Mouse (Mus musculus) lung, postnatal 36 days (tissue): ENCODE results near the gene Ddx10.
"Not testable (repeated sequence)": the region's sequence is repeated elsewhere in the genome, so short reads cannot be mapped to it uniquely, and the experiment has no call there.

Experiments
- DNase-seq: peaks from one replicate; pipeline ENCODE4 v3.0.0; 2022; ENCODE audit warnings: mixed read lengths

The Ddx10 gene

DNA sequence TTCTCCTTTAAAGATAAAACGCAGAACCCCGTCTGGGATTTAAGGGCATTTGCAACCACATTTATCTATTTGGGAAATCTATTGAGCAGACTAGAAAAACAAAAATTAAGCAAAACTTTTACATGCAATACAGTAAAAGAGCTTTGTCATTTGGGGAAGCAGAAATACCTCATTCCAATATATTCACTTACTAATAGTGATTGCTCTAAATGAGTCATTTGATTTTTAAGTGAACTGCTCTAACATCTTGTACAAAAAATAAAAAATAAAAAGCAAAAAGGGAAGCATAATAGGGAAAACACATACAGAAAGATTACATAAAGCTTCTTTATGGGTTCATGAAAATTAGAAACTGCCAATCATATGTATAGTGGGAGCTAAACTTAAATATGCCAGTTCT is 104.3 kb downstream of the Ddx10 start:
- no peak for DNase-seq

DNA sequence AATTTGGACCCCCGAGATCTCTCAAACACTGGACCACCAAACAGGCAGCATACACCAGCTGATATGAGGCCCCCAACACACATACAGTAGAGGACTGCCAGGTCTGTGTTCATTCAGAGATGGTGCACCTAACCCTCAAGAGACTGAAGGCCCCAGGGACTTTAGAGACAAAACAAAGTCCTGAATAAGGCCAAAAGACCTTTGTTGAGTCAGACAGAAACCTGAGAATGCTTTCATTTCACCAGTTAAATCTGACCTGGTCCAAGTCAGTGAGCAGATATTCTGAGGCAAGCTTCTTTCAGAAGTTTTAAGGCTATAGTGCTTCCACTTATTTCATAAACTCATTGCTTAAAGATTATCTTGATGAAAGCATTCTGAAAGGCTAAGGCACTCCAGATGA is 105.4 kb downstream of the Ddx10 start:
- DNase-seq = not testable (repeated sequence)

DNA sequence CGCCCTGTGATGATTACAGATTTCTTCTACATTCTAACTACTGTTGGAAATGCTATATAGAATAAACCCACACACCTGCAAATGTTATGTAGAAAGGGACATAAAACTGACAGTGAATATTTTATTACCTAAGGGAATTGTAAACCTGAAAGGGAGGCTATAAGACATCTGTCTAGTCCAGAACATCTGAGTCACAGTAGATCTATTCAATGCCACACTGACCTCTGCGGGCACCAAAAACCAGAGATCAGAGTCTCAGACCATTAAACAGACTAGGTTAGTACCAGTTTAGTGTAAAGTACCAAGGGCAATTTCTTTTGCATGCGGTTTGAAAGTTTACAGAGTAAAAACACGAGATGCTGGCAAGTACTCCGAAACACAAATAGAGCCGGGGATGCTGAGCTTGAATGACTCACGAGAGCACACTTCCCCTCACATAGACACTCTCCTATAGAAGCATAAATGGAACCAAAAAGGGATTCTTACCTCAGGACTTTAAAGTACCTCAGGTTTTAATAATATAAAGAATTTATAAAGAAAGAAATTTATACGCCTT is 107.2 kb downstream of the Ddx10 start:
- DNase-seq = no peak

DNA sequence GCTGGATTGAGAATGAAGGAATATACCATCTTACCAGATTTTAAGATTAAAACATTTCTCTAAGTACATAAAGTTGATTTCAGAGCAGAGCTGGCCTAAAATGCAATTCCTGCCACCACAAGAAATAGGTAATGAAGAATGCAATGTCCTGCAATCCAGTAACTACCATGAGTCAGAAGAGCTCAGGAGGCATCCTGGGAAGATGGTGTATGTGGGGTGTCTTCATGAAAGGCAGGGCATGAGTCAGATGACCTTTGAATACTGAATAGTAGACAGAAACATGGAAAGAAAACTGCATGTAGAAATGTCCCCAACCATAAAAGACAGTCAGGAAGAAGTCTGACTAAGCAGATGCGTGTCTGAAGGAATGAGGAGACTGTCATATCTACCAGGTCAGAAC is 115.0 kb downstream of the Ddx10 start:
- no peak for DNase-seq

DNA sequence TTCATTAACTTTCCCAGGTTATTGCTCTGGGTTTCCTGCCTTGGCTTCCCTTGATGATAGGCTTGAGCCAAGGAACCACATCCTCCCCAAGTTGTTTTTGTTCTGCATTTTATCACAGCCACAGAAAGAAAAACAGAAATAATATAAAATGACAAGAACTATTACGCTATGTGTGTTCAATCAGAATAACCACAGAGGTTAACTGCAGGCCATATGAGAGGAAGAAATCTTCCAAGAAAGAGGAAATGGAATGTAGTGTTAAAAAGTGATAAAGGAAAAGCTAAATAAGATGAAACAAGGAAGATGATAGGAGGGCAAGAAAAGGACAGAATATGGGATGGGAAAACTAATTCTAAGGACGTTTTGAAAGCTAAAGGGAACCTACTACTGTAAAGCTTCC is 117.4 kb downstream of the Ddx10 start:
- DNase-seq = no peak

DNA sequence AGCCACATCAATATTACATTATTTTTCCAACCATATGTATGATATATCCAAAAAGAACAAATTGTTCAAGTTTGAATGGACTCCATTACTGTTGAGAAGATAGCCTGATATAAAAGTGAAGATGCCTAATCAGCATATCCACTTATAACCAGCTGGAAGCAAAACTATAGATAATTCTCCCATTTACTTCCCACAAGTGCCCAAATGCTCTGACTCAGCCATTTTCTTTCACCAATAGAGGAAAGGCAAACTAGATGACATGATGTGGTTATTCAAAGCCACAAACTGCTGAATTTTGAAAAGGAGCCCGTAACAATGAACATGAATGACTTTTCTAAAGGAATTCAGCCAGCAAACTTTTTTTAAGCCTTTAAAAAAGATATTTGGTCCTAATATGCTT is 146.8 kb downstream of the Ddx10 start:
- DNase-seq = no peak

DNA sequence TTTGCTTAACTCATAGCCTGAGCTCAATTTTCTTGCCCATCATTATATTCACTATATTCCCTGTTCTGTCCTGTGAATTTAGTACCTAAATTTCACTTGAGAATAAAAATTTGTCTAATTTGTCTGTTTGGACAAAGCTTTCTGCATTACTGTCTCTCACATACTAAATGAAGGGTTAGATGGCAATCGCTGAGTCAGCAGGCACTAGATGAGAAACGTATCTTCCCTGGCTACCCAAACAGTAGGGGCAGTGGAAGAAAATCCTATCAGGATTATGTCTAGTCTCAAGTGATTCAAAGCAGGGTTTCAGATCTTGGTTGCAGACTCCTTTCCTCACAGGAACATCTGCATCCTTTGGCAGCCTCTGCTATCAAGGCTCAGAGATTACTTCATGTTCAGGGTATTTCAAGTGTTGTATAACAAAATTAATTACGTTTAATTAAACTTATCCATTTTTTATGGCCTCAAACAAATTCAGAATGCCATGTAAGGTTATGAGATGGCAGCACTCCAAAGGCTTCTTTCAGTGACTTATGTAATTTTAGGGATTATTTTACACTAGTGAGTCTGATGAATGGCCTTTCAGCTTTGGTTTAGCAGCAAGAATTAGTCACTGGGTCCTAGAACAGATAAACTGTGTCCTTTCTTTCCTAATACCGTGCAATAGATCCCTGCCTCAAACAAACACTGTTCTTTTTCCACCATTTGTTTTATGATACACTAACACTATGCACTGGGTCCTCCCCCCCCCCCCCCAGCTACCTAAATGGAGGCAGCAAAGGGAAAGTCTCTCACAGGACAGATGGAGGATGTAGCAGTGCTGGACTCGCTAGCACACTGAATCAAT is 152.3 kb downstream of the Ddx10 start:
- DNase-seq = peak; percentile 20

DNA sequence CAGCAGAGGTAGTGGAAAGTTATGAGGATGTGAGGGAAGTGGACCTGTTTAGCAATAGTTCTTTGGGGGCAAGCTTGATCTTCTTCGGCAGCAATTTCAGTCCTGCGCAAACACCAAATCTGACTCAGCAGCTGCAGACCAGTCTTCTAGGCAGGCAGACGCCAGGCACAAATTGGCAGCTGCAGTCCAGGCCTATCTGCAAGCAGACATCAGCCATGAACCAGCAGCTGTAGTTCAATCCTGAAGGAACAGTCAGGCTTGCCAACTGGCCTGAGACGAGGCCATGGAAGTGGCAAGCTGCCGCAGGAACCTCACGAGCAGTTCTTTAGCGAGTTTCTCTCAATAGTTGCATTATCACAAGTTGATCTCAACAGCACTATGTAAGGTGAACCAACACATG is 153.3 kb downstream of the Ddx10 start:
- DNase-seq = peak; percentile 22

DNA sequence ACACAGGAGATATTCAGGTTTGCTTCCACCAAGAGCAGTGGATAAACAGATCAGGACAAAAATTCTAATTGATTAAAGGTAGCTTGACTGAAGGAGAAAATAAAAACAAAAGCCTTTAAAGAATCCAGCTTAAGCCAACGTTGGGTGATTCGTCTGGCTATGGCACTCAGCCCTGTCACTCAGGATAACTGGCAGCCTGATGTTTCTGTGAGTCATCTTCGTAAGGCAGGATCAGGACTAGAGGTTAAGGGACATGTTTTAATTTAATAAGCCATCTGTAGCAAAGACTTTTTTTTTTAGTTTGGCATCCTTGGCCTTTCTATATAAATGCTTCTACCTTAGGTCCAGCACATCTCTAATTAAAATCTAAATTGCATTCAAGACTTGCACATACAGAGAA is 170.2 kb downstream of the Ddx10 start:
- no peak for DNase-seq

DNA sequence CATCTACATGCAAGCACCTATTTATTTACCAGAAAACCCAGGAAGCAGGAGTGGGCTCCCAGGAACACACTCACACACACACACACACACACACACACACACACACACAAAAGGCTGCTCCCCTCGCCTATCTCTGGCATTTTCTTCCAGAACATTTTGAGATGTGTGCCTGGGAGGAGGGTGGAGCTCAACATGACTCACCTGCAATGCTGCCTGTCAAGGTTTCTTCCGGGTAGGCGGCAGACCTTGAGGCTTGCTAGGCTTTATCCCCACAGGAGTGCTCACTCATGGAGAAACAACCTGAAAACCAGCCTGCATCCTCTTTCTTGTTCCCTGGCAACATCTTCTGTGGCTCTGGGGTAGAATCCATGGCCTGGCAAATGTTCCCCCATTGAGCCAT is 171.9 kb downstream of the Ddx10 start:
- no peak for DNase-seq

DNA sequence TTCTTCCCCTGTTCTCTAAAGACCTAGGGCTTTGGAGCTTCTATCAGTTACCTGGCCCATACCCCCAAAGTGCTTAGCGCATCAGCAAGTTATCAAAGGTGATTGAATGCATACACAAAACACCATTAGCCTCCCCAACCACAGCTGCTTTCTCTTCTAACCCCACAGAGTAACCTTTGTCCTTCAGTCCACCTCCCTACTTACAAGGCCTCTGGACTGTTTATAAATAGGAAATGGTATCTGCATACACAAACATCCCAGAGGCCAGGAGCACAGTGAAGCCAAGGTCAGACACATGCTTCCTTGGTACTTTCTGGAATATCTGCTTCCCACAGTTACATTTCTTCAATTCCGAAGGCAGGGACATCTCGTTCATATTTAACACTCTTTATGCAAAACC is 173.4 kb downstream of the Ddx10 start:
- DNase-seq = no peak

DNA sequence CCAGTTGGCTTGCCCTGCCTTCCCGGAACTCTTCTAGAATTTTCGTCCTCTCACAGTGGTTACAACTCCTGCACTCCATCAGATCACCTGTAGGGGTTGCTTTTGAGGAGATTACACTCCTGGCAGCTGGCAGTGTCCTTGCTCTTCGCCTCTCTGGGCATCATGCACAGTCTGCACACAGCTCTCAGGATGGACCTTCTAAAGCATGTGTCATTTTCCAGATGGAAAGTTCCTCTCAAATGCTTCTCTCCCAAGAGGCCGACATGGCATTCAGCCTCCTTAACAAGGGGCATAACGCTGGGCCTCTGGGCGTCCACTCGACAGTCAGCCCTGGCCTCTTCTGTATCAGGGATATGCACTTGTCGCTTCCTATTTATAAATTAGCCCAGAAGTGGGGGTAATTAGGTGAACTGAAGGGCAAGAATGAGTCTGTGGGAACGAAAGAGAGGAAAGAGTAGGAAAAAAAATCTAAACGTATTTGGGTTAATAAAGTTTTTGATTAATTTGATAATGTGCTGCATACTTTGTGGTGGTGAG is 174.2 kb downstream of the Ddx10 start:
- no peak for DNase-seq

DNA sequence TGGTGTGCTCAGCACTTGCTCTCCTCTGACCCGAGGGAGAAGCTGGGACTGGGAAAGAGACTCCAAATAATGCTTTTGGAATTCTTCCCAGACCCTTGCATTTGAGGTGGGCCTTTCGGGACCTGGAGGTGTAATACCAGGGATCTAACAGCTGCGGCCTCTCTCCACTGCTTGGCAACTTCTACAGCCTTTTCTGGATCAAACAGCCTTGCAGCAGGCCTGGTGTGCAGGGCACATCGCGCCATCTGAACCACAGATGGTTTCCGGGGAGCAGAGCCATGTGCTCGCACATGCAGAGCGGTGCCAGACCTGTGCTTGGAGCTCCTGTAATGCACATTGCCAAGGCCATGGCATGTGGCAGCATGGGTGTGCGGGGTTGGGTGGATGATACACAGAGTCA is 175.8 kb downstream of the Ddx10 start:
- DNase-seq = no peak

DNA sequence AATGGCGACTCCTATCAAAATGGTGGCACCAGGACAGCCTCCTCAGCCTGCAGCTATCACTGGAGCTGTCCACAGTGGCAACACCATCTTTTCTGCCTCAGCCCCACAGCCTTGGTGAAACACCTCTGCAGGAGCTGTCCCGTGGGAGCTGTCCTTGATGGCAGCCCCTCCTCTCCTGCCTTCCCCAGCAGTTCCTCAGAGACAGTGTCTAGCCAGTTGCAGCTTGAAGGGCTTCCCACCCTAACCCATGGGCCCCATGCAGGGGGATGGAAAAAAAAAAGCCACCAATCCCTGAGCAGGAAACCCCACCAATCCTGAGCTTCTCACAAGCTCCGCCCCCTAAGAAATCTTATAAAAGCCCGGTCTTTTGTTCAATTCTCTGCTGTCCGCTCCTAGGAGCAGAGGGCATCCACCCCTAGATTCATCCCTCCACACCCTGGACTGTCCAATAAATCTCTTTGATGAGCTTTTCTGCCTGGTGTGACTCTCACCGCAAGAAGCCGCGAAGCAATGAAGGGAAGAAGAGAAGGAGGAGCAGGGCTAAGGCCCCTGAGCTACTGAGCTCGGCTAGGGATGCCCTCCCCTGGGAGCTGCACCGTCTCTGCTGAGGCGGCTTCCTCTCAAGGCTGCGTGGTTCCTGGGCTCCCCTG is 176.9 kb downstream of the Ddx10 start:
- no peak for DNase-seq

DNA sequence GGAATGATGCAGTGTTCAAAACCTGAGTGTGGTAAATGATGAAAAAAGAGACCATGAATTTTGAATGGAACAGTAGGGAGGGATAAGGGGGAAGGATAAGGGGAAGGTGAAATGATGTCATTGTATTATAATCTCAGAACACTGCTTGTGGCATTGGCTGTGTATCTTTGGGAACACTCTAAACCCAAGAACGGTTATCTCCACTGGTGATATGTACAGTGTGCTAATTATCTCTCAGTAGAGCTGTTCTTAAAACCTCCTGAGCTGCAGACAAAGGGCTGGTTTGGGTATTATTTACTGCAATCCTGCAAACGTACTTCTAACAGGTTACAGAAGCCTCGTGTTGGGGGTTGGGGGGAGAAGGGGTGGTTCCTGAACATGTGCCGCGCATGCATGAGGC is 179.7 kb downstream of the Ddx10 start:
- DNase-seq = no peak

DNA sequence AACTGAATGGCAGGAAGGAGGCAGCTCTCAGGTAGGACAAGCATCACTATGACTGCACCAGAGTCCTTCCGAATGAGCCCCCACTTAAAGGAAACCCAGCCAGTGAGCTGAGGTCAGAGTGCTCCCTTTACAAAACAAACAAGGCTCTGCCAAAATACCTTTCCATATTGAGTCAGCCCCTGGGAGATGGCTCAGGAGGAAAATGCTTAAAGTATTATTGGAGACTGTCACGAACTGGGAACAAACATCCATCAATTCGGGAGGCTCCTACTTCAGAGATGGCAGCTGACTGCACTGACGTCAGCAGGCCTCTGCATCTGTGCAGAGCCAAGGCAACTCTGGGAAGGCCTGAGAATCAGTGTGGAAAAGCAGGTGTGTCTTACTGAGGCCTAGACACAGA is 181.4 kb downstream of the Ddx10 start:
- no peak for DNase-seq

DNA sequence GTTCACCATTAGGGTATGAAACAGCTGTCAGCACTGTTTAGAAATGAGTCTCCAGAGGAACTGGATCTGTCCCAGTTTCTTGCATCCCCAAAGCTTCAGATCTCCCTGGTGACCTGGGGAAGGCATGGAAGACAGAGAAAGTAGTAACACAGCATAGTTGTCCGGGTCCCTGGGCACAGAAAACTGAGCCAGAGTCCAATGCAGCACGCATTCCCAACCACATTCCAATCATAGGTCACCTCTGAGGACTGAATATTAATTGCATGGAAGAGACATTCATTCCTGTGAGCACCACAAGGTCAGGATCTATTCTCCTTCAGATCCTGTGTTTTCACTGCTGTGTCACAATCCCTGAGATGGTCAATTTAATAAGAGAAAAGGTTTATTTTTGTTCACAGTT is 182.8 kb downstream of the Ddx10 start:
- DNase-seq = no peak

DNA sequence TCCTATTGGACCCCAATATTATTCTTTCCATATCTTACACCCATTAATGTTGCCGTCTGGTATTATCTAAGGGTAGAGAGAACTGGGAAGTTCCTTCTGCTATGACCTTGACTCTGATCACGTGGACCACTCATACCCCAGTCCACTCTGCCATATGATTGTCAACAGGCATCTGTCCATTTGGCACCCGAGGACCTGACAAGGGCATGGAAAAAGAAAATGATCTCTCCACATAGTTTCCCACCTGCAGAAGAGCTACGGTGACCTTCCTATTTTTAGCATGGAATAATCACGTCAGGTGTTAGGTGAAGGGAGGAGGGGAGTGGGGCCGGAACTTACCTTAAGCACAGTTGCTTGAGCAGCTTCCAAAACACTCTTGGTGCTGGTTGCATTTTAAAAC is 183.3 kb downstream of the Ddx10 start:
- no peak for DNase-seq

DNA sequence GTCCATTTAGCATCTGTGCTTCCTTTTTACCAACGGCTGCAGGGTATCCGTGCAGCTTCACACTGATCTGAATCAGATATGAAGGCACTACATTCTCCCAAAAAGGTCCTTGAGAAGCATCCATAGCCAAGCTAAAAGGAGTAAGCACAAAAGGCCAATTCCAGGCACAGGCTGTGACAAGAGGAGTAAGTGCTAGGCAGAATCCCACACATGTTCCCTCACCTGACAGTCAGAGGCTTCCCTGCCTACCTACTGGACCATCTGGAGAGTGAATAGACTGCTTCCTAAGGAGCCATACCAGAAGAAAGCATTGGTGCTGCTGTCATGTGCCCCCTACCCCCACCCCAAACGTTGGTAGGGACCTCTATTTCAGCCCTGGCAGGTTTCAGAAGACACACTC is 192.5 kb downstream of the Ddx10 start:
- no peak for DNase-seq
